Mouse (Mus musculus) spleen, postnatal 36 days (tissue): ENCODE data around the gene Polm.

Experiments used
- DNase-seq, 2 experiments: peaks; one replicate each; pipeline ENCODE4 v3.0.0; 2022; ENCODE audit warnings: low spot score in 2 of 2, mixed read lengths in 1 of 2

The Polm gene

GRCm38 (mm10) chr11:5803551-5803981 is 34.2 kb downstream of the Polm start, which contains the start of gene Pgam2:
TSS of gene Pgam2 (minus strand) at chr11:5803733.
- DNase-seq: no peak

GRCm38 (mm10) chr11:5802457-5803217 is 35.2 kb downstream of the Polm start:
- no peak for DNase-seq

- no peak for DNase-seq
Measured at GRCm38 (mm10) chr11:5802005-5802404, 35.8 kb downstream of the Polm start.

- DNase-seq: no peak
Measured at GRCm38 (mm10) chr11:5801511-5801910, 36.3 kb downstream of the Polm start.

GRCm38 (mm10) chr11:5799621-5800490 is 38.0 kb downstream of the Polm start:
- DNase-seq: no peak

- no peak for DNase-seq
Measured at GRCm38 (mm10) chr11:5797928-5798327, 39.9 kb downstream of the Polm start.

GRCm38 (mm10) chr11:5797371-5797770 is 40.4 kb downstream of the Polm start:
- no peak for DNase-seq

GRCm38 (mm10) chr11:5796939-5797338 is 40.9 kb downstream of the Polm start:
- DNase-seq: no peak

GRCm38 (mm10) chr11:5795706-5796105 is 42.1 kb downstream of the Polm start:
- no peak for DNase-seq

GRCm38 (mm10) chr11:5795290-5795689 is 42.5 kb downstream of the Polm start:
- DNase-seq: no peak

GRCm38 (mm10) chr11:5790431-5790830 is 47.4 kb downstream of the Polm start:
- peak in 1 of 2 experiments; percentile 38 for DNase-seq

GRCm38 (mm10) chr11:5789754-5790333 is 48.0 kb downstream of the Polm start:
- peak; percentile 84 to 86 for DNase-seq

- peak; percentile 44 to 51 for DNase-seq
Measured at GRCm38 (mm10) chr11:5789071-5789753, 48.6 kb downstream of the Polm start.

- peak; percentile 98 for DNase-seq
Measured at GRCm38 (mm10) chr11:5788056-5789014, 49.5 kb downstream of the Polm start, which contains the start of gene Dbnl. TSS of gene Dbnl (plus strand) at chr11:5788488.

- no peak for DNase-seq
Measured at GRCm38 (mm10) chr11:5787671-5788055, 50.2 kb downstream of the Polm start.

- DNase-seq: no peak
Measured at GRCm38 (mm10) chr11:5785732-5786131, 52.1 kb downstream of the Polm start.

- DNase-seq: no peak
Measured at GRCm38 (mm10) chr11:5782199-5782944, 55.4 kb downstream of the Polm start.

- no peak for DNase-seq
Measured at GRCm38 (mm10) chr11:5780035-5780499, 57.7 kb downstream of the Polm start.

GRCm38 (mm10) chr11:5778481-5778880 is 59.3 kb downstream of the Polm start:
- no peak for DNase-seq
